Mouse (Mus musculus) liver, embryonic 14.5 days (tissue): Measurements from ENCODE around the gene Ranbp9. TPM values are rescaled to one million over a fixed set of nuclear protein-coding genes. Genes with fewer than 3 reads are reported as not detected.

Experiments
- ATAC-seq: fragments of 200-750 bp; cut with Nextera tagmentation; 2 replicates; pipeline ENCODE4 v1.8.0; 2017; ENCODE audit warnings: moderate number of reproducible peaks, mild to moderate bottlenecking, moderate library complexity; ENCODE audit not compliant: insufficient read depth
- DNase-seq, 3 experiments: peaks; one replicate each; pipeline ENCODE4 v3.0.0-alpha.2; 2012 to 2013; ENCODE audit warnings: low read depth in 3 of 3, low spot score in 3 of 3
- H3K27ac ChIP-seq: fragments of 300-500 bp; sonication (generic); 2 replicates; pipeline ENCODE4 v1.5.1; 2014; ENCODE audit warnings: moderate library complexity, mild to moderate bottlenecking, control low read depth, inconsistent platforms
- H3K27me3 ChIP-seq: fragments of 300-500 bp; sonication (generic); 2 replicates; pipeline ENCODE4 v1.6.1; 2014; ENCODE audit warnings: mild to moderate bottlenecking, low read length, moderate library complexity; ENCODE audit not compliant: control insufficient read depth, insufficient read depth
- H3K36me3 ChIP-seq: fragments of 300-500 bp; sonication (generic); replicated peaks from 2 replicates; pipeline ENCODE4 v1.6.1; 2014; ENCODE audit warnings: low read depth; ENCODE audit not compliant: control insufficient read depth, insufficient read depth
- H3K4me1 ChIP-seq, 2 experiments: fragments of 200-500 bp in 1 of 2; fragments of 300-500 bp in 1 of 2; sonication (generic) in 1 of 2; replicated peaks; 2 replicates each; pipeline ENCODE4 v1.6.1; 2012 to 2014; ENCODE audit warnings: antibody characterized with exemption in 1 of 2, inconsistent platforms in 1 of 2, low read length in 1 of 2; ENCODE audit not compliant: control insufficient read depth in 2 of 2, insufficient read depth in 2 of 2
- H3K4me2 ChIP-seq: fragments of 300-500 bp; sonication (generic); 2 replicates; pipeline ENCODE4 v1.6.1; 2014; ENCODE audit warnings: low read depth, mild to moderate bottlenecking, control low read depth, moderate library complexity
- H3K4me3 ChIP-seq, 2 experiments: fragments of 200-500 bp in 1 of 2; fragments of 300-500 bp in 1 of 2; sonication (generic) in 1 of 2; 2 replicates each; pipeline ENCODE4 v1.5.1; 2012 to 2014; ENCODE audit warnings: low read depth in 2 of 2, low read length in 2 of 2, mild to moderate bottlenecking in 2 of 2, control low read depth in 1 of 2, inconsistent platforms in 1 of 2, moderate library complexity in 1 of 2; ENCODE audit not compliant: insufficient read depth in 1 of 2
- H3K9ac ChIP-seq: fragments of 300-500 bp; sonication (generic); replicated peaks from 2 replicates; pipeline ENCODE4 v1.6.1; 2014; ENCODE audit warnings: mild to moderate bottlenecking, control low read depth, moderate library complexity
- H3K9me3 ChIP-seq: fragments of 300-500 bp; sonication (generic); 2 replicates; pipeline ENCODE4 v1.6.1; 2016; ENCODE audit warnings: low read length, mixed read lengths; ENCODE audit not compliant: control insufficient read depth
- CTCF ChIP-seq: IDR thresholded peaks from 2 replicates; pipeline ENCODE4 v1.5.1; 2016; ENCODE audit warnings: antibody characterized with exemption, low read depth, control low read depth
- EP300 ChIP-seq: IDR thresholded peaks from 2 replicates; pipeline ENCODE4 v1.6.1; 2016; ENCODE audit warnings: antibody characterized with exemption, low read depth
- WGBS: fragments of 180-500 bp; shearing (Covaris S2); extraction: QIAGEN DNeasy Blood & Tissue Kit; methylation state at CpG from one replicate; pipeline ENCODE4 v1.1.7; 2014; ENCODE audit not compliant: insufficient replicate concordance; 5-methylcytosine and 5-hydroxymethylcytosine counted together
- polyA plus RNA-seq, 2 experiments: library from polyadenylated mRNA; depleted of rRNA in 1 of 2; stranded (reverse) in 1 of 2; unstranded in 1 of 2; fragments of >200 nt; fragmentation: Nextera tagmentation in 1 of 2; extraction: Ambion mirVana in 1 of 2; gene quantifications; 2 replicates each; pipeline versions ENCODE4 v1.2.1 to v1.2.3; 2012 to 2014

Gene Ranbp9
- polyA plus RNA-seq, 2 experiments = 3.6 to 7.2 TPM

- DNase-seq = no peak
- Histone ChIP-seq H3K9ac (no peak overlapping the region), H3K27ac (no peak overlapping the region; the same call in 1 of the 2 replicates), H3K9me3 (no peaks in the 10 kb centered on the region; the same call in 1 of the 2 replicates), H3K27me3 (no peaks in the 10 kb centered on the region), H3K36me3 (no peaks in the 10 kb centered on the region), H3K4me2 (no peak overlapping the region), H3K4me1 (peaks cover 0 to 15% of the 10 kb centered on the region in 2 experiments; a peak in 2 of 4 replicates), H3K4me3 (no peak overlapping the region)
- WGBS = 33% methylated on average over 16 of the region's 16 CpGs
- TF ChIP-seq EP300 (no peak), CTCF (no peak)
- ATAC-seq = no peak
These were observed 43.6 kb upstream of the Ranbp9 start for GRCm38 (mm10) chr13:43524491-43525362.

- Histone ChIP-seq H3K9ac (no peak overlapping the region), H3K27me3 (no peaks in the 10 kb centered on the region), H3K9me3 (no peaks in the 10 kb centered on the region; the same call in 1 of the 2 replicates), H3K4me2 (no peak overlapping the region), H3K27ac (no peak overlapping the region), H3K36me3 (no peaks in the 10 kb centered on the region), H3K4me3 (no peak overlapping the region), H3K4me1 (peaks cover 0 to 15% of the 10 kb centered on the region in 2 experiments; a peak in 2 of 4 replicates)
- no peak for TF ChIP-seq EP300
- no peak for TF ChIP-seq CTCF
- DNase-seq = no peak
- 50% methylated on average over 7 of the region's 7 CpGs for WGBS
- no peak for ATAC-seq
These were observed 42.9 kb upstream of the Ranbp9 start for GRCm38 (mm10) chr13:43523906-43524480.

DNA sequence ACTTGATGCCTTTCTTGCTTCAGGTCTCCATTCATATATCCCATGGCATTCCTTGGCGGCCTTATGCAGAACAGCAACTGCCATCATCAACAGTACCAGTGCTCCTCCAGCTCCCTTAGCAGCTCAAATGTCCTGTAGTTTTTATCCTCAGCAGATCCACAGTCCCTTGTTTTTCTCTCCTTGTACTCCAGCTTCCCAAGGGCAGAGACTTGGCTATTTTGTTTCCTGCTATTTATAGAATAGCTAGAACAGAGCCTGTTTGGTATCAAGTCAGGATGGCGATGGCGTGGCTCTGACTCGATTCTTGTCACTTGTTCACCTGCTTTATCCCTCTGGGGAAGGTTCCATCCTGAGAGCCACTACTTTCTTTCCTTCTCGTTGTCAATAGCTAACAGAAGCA lies 40.9 kb upstream of the Ranbp9 start:
- Histone ChIP-seq H3K27me3 (no peaks in the 10 kb centered on the region), H3K9me3 (no peaks in the 10 kb centered on the region; the same call in 1 of the 2 replicates), H3K27ac (no peak overlapping the region), H3K9ac (no peak overlapping the region), H3K36me3 (no peaks in the 10 kb centered on the region), H3K4me1 (peaks cover 0 to 15% of the 10 kb centered on the region in 2 experiments; a peak in 2 of 4 replicates), H3K4me2 (no peak overlapping the region), H3K4me3 (no peak overlapping the region)
- TF ChIP-seq EP300 = no peak
- TF ChIP-seq CTCF = no peak
- WGBS = 65% methylated on average over 5 of the region's 5 CpGs
- DNase-seq (no peak), ATAC-seq (no peak)

GRCm38 (mm10) chr13:43519251-43519650 lies 38.2 kb upstream of the Ranbp9 start:
- TF ChIP-seq CTCF = no peak
- TF ChIP-seq EP300 = no peak
- Histone ChIP-seq H3K36me3 (no peaks in the 10 kb centered on the region), H3K27me3 (no peaks in the 10 kb centered on the region), H3K4me3 (no peak overlapping the region), H3K9me3 (no peaks in the 10 kb centered on the region; the same call in 1 of the 2 replicates), H3K4me1 (peaks cover 0 to 5% of the 10 kb centered on the region in 2 experiments; a peak in 2 of 4 replicates), H3K4me2 (no peak overlapping the region), H3K9ac (no peak overlapping the region), H3K27ac (no peak overlapping the region)
- no peak for ATAC-seq
- no peak for DNase-seq
- WGBS = 69% methylated on average over 6 of the region's 6 CpGs

- ATAC-seq (no peak), DNase-seq (no peak)
- H3K4me2 ChIP-seq = no peak overlapping the region
- H3K27me3 ChIP-seq = no peaks in the 10 kb centered on the region
- H3K9ac ChIP-seq = no peak overlapping the region
- no peaks in the 10 kb centered on the region for H3K36me3 ChIP-seq
- no peaks in the 10 kb centered on the region; the same call in 1 of the 2 replicates for H3K9me3 ChIP-seq
- no peak overlapping the region for H3K27ac ChIP-seq
- TF ChIP-seq EP300 = no peak
- 59% methylated on average over 8 of the region's 8 CpGs for WGBS
- H3K4me3 ChIP-seq = no peak overlapping the region
- no peaks in the 10 kb centered on the region for H3K4me1 ChIP-seq
These were observed 36.3 kb upstream of the Ranbp9 start for GRCm38 (mm10) chr13:43517371-43517770.
